Mouse (Mus musculus) midbrain, embryonic 10.5 days (tissue): ENCODE measurements around the gene Calcoco2. TPM values are rescaled to one million over a fixed set of nuclear protein-coding genes. Genes with fewer than 3 reads are reported as not detected.
"Not testable (repeated sequence)": the region's sequence is repeated elsewhere in the genome, so short reads cannot be mapped to it uniquely, and the experiment has no call there.

Source experiments
- DNase-seq: peaks from one replicate; pipeline ENCODE4 v3.0.0-alpha.2; 2017; ENCODE audit warnings: low spot score
- H3K27ac ChIP-seq: fragments of 300-500 bp; sonication (generic); replicated peaks from 2 replicates; pipeline ENCODE4 v1.5.1; 2016; ENCODE audit warnings: mild to moderate bottlenecking
- H3K27me3 ChIP-seq: fragments of 300-500 bp; sonication (generic); 2 replicates; pipeline ENCODE4 v1.6.1; 2016; ENCODE audit warnings: low read depth, mild to moderate bottlenecking; ENCODE audit not compliant: poor library complexity, severe bottlenecking
- H3K36me3 ChIP-seq: fragments of 300-500 bp; sonication (generic); 2 replicates; pipeline ENCODE4 v1.6.1; 2016; ENCODE audit warnings: mild to moderate bottlenecking, moderate library complexity
- H3K4me1 ChIP-seq: fragments of 300-500 bp; sonication (generic); 2 replicates; pipeline ENCODE4 v1.6.1; 2016
- H3K4me3 ChIP-seq: fragments of 300-500 bp; sonication (generic); 2 replicates; pipeline ENCODE4 v1.5.1; 2016; ENCODE audit warnings: mild to moderate bottlenecking, moderate library complexity
- H3K9me3 ChIP-seq: fragments of 300-500 bp; sonication (generic); replicated peaks from 2 replicates; pipeline ENCODE4 v1.6.1; 2016; ENCODE audit warnings: mild to moderate bottlenecking
- WGBS: fragments of 180-500 bp; shearing (Covaris S2); methylation state at CpG from one replicate; pipeline ENCODE4 v1.1.7; 2016; 5-methylcytosine and 5-hydroxymethylcytosine counted together
- polyA plus RNA-seq: library from polyadenylated mRNA; unstranded; fragments of >200 nt; fragmentation: Nextera tagmentation; extraction: Ambion mirVana; gene quantifications from 2 replicates; pipeline ENCODE4 v1.2.1, GENCODE M21; 2016

Gene Calcoco2
- polyA plus RNA-seq, 1 experiment from 2014 or later, result not detected

- Histone ChIP-seq H3K36me3 (no peaks in the 10 kb centered on the region), H3K4me3 (no peak overlapping the region), H3K9me3 (no peaks in the 10 kb centered on the region), H3K27me3 (peaks cover 2% of the 10 kb centered on the region; the same call in 1 of the 2 replicates), H3K27ac (no peak overlapping the region), H3K4me1 (no peaks in the 10 kb centered on the region)
- no peak for DNase-seq
- 90% methylated on average over 3 of the region's 3 CpGs for WGBS
These were observed 4.4 kb upstream of the Calcoco2 start for GRCm38 (mm10) chr11:96116116-96116515.

GRCm38 (mm10) chr11:96115416-96115815 lies 3.7 kb upstream of the Calcoco2 start:
- no peaks in the 10 kb centered on the region for H3K36me3 ChIP-seq
- no peaks in the 10 kb centered on the region; the same call in 1 of the 2 replicates for H3K27me3 ChIP-seq
- WGBS, result 94% methylated on average over 6 of the region's 6 CpGs
- no peak overlapping the region for H3K4me3 ChIP-seq
- no peaks in the 10 kb centered on the region for H3K9me3 ChIP-seq
- no peak for DNase-seq
- H3K27ac ChIP-seq, result no peak overlapping the region
- H3K4me1 ChIP-seq, result no peaks in the 10 kb centered on the region

GRCm38 (mm10) chr11:96114077-96114476 lies 2.3 kb upstream of the Calcoco2 start:
- no peaks in the 10 kb centered on the region for H3K27me3 ChIP-seq
- no peak for DNase-seq
- no peaks in the 10 kb centered on the region for H3K36me3 ChIP-seq
- 77% methylated on average over 2 of the region's 2 CpGs for WGBS
- no peak overlapping the region for H3K4me3 ChIP-seq
- no peaks in the 10 kb centered on the region for H3K4me1 ChIP-seq
- H3K27ac ChIP-seq, result no peak overlapping the region
- no peaks in the 10 kb centered on the region for H3K9me3 ChIP-seq

DNA sequence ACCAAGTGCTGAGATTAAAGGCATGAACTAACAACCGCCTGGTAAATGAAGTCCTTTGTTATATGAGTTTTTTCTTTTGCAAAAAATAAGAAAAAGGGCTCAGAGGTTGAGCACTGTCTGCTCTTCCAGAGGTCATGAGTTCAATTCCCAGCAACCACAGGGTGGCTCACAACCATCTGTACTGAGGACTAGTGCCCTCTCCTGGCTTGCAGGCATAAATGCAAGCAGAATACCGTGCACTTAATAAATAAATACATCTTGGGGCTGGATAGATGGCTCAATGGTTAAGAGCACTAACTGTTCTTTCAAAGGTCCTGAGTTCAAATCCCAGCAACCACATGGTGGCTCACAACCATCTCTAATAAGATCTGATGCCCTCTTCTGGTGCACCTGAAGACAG lies 814 bp downstream of the Calcoco2 start:
- WGBS, result 64% methylated on average over 2 of the region's 2 CpGs
- H3K36me3 ChIP-seq, H3K4me3 ChIP-seq, H3K4me1 ChIP-seq, H3K27ac ChIP-seq, DNase-seq, H3K9me3 ChIP-seq, H3K27me3 ChIP-seq: not testable (repeated sequence)

DNA sequence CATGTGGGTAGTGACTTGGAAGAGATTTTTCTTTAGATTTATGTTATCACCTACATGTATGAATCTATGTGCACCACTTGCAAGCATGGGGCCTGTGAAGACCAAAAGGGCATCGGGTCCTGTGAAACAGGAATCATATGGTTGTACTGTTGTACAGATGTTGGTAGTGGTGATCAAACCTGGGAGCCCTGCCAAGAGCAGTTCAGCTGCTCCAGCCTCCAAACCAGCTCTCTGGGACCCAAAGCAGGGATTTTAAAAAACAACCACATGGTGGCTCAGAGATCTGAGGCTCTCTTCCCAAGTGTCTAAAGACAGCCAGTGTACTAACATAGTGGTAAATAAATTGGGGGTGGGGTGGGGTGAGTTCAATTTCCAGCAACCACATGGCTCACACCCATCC lies 3.4 kb downstream of the Calcoco2 start:
- no peaks in the 10 kb centered on the region for H3K9me3 ChIP-seq
- no peaks in the 10 kb centered on the region for H3K27me3 ChIP-seq
- DNase-seq, result no peak
- no peak overlapping the region for H3K27ac ChIP-seq
- no peaks in the 10 kb centered on the region for H3K4me1 ChIP-seq
- H3K36me3 ChIP-seq, result no peaks in the 10 kb centered on the region
- 89% methylated on average over 1 of the region's 1 CpGs for WGBS
- no peak overlapping the region for H3K4me3 ChIP-seq

DNA sequence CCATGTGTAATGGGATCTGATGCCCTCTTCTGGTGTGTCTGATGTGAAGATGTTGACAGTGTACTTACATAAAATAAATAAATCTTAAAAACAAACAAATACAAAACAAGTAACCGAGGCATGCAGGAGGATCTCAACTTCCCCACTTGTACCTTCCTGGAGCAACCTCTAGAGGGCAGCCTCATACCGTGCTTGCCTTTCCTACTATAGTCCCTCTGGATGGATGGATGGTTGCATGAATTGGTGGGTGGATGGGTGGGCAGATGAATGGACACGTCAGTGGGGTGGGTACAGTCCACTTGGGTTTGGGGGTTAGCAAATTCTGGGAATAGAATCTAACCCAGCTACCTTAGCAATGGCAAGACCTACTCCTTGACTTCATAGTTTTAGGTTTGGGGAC lies 18.4 kb downstream of the Calcoco2 start:
- DNase-seq, result peak; percentile 51
- H3K36me3 ChIP-seq, result no peaks in the 10 kb centered on the region
- H3K9me3 ChIP-seq, result no peaks in the 10 kb centered on the region
- H3K27ac ChIP-seq, result no peak overlapping the region
- no peaks in the 10 kb centered on the region for H3K27me3 ChIP-seq
- WGBS, result 17% methylated on average over 3 of the region's 3 CpGs
- no peaks in the 10 kb centered on the region for H3K4me1 ChIP-seq
- no peak overlapping the region for H3K4me3 ChIP-seq

GRCm38 (mm10) chr11:96092674-96093291 lies 19.0 kb downstream of the Calcoco2 start:
- no peaks in the 10 kb centered on the region for H3K4me1 ChIP-seq
- 0 out of 2 replicates have a peak, but pooled peaks cover 5% of the 10 kb centered on the region for H3K9me3 ChIP-seq
- WGBS, result 52% methylated on average over 7 of the region's 7 CpGs
- no peaks in the 10 kb centered on the region for H3K36me3 ChIP-seq
- no peak for DNase-seq
- H3K4me3 ChIP-seq, result no peak overlapping the region
- no peak overlapping the region for H3K27ac ChIP-seq
- H3K27me3 ChIP-seq, result no peaks in the 10 kb centered on the region

GRCm38 (mm10) chr11:96091073-96091472 lies 20.7 kb downstream of the Calcoco2 start:
- Histone ChIP-seq H3K27me3 (no peaks in the 10 kb centered on the region), H3K4me1 (no peaks in the 10 kb centered on the region), H3K36me3 (no peaks in the 10 kb centered on the region), H3K9me3 (0 out of 2 replicates have a peak, but pooled peaks cover 6% of the 10 kb centered on the region), H3K27ac (no peak overlapping the region), H3K4me3 (no peak overlapping the region)
- WGBS, result 68% methylated on average over 2 of the region's 2 CpGs
- DNase-seq, result no peak

DNA sequence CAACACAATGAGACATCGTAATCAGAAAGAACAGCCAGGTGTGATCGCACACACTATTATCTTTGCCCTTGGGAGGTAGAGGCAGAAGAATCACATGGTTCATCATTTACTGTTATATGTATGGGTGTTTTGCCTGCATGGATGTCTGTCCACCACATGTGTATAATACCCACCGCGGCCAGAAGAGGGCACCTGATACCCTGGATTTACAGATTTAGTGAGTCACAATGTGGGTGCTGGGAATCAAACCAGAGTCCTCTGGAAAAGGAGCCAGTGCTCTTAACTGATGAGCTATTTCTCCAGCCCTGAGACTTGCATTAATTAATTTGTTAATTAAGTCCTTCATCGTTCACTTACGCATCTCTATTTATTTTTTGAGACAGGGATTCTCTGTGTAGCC lies 23.8 kb downstream of the Calcoco2 start:
- 0 out of 2 replicates have a peak, but pooled peaks cover 6% of the 10 kb centered on the region for H3K9me3 ChIP-seq
- WGBS, result 89% methylated on average over 6 of the region's 6 CpGs
- no peak overlapping the region for H3K4me3 ChIP-seq
- no peak for DNase-seq
- H3K27me3 ChIP-seq, result no peaks in the 10 kb centered on the region
- H3K36me3 ChIP-seq, result no peaks in the 10 kb centered on the region
- H3K27ac ChIP-seq, result no peak overlapping the region
- H3K4me1 ChIP-seq, result no peaks in the 10 kb centered on the region

GRCm38 (mm10) chr11:96082682-96083081 lies 29.1 kb downstream of the Calcoco2 start:
- no peak for DNase-seq
- Histone ChIP-seq H3K27me3 (no peaks in the 10 kb centered on the region), H3K9me3 (no peaks in the 10 kb centered on the region), H3K27ac (no peak overlapping the region), H3K4me1 (no peaks in the 10 kb centered on the region), H3K4me3 (no peak overlapping the region), H3K36me3 (no peaks in the 10 kb centered on the region)
- WGBS, result 74% methylated on average over 3 of the region's 3 CpGs

- no peak for DNase-seq
- no peak overlapping the region for H3K4me3 ChIP-seq
- WGBS, result 87% methylated on average over 5 of the region's 5 CpGs
- H3K36me3 ChIP-seq, result no peaks in the 10 kb centered on the region
- H3K9me3 ChIP-seq, result no peaks in the 10 kb centered on the region
- H3K27me3 ChIP-seq, result no peaks in the 10 kb centered on the region
- no peak overlapping the region for H3K27ac ChIP-seq
- H3K4me1 ChIP-seq, result no peaks in the 10 kb centered on the region
These were observed 31.0 kb downstream of the Calcoco2 start for GRCm38 (mm10) chr11:96080736-96081135.

DNA sequence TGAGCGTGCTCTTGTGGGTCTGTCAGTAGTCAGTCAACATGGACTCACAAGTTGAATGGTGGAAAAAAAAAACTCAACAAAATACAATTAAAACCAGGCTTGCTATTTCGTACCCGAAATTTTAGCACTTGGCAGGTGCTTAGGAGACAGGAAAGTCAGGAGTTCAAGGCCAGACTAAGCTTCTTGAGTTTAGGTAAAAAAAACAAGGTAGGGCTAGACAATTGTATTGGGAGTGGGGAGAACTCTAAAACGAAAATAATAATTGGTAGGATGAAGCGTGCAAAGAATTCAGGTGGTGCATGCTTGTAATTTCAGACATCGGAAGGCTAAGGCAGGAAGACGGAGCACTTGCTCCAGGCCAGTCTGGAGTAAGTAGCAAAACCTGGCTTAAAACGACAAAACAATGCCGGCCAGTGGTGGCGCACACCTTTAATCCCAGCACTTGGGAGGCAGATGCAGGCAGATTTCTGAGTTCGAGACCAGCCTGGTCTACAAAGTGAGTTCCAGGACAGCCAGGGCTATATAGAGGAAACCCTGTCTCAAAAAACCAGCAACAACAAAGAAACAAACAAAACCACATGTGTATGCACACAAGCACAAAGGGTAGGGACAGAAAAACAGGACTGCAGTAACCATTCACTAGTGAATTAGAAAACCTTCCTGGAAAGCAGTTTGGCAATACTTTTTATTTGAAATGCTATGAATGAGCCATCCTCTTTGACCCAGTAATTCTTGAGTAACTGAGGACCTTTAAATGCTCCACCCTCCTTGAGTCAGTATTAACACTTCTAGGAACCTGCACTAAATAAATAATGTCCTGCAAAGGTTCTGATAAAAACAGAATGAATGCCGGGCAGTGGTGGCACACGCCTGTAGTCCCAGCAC lies 35.3 kb downstream of the Calcoco2 start:
- H3K4me1 ChIP-seq, result peaks cover 18% of the 10 kb centered on the region
- no peaks in the 10 kb centered on the region for H3K9me3 ChIP-seq
- H3K27me3 ChIP-seq, result no peaks in the 10 kb centered on the region
- peak overlapping the region; percentile 83 for H3K27ac ChIP-seq
- 69% methylated on average over 13 of the region's 13 CpGs for WGBS
- no peak for DNase-seq
- peak overlapping the region; percentile 89 for H3K4me3 ChIP-seq
- peaks cover 18% of the 10 kb centered on the region for H3K36me3 ChIP-seq
